Mouse (Mus musculus): Measurements from ENCODE around the gene Smim20.

- TF ChIP-seq CTCF (IDR thresholded peaks at IDR 0.05; ENCODE audit: low read depth, low read length) (no peak), TAL1 (conservative IDR thresholded peaks at IDR 0.05; ENCODE audit: low read depth, low read length) (no peak), GATA1 (IDR thresholded peaks at IDR 0.05; ENCODE audit: borderline replicate concordance, low read length) (no peak)
These were observed 1.1 kb upstream of the Smim20 start for GRCm38 (mm10) chr5:53265740-53266139.

All from G1E (cell line).